Mouse (Mus musculus) G1E (cell line): ENCODE measurements around the gene Cds2.

Experiments used
- CTCF ChIP-seq: IDR thresholded peaks from 2 replicates; pipeline ENCODE4 v1.5.1; 2012; ENCODE audit warnings: low read depth, low read length, inconsistent platforms, mixed read lengths
- GATA1 ChIP-seq: IDR thresholded peaks from 2 replicates; pipeline ENCODE4 v1.6.1; 2012; ENCODE audit warnings: borderline replicate concordance, low read length, inconsistent platforms, mixed read lengths
- GATA2 ChIP-seq: IDR thresholded peaks from 2 replicates; pipeline ENCODE4 v1.6.1; 2012; ENCODE audit warnings: low read depth, low read length, inconsistent platforms, borderline replicate concordance
- POLR2AphosphoS5 ChIP-seq: IDR thresholded peaks from 2 replicates; pipeline ENCODE4 v1.6.1; 2012; ENCODE audit warnings: low read depth, low read length, inconsistent platforms; ENCODE audit not compliant: insufficient replicate concordance
- TAL1 ChIP-seq: conservative IDR thresholded peaks from 2 replicates; pipeline ENCODE4 v1.6.1; 2012; ENCODE audit warnings: low read depth, low read length, inconsistent platforms, mixed read lengths

- TF ChIP-seq CTCF = no peak
- TF ChIP-seq GATA1 = no peak
- TF ChIP-seq TAL1 = no peak
- no peak for TF ChIP-seq POLR2AphosphoS5
- TF ChIP-seq GATA2 = no peak
Measured at GRCm38 (mm10) chr2:132279978-132280377, 17.0 kb downstream of the Cds2 start.
